Mouse (Mus musculus): ENCODE results near the gene Rtbdn. TPM values are rescaled to one million over a fixed set of nuclear protein-coding genes. Genes with fewer than 3 reads are reported as not detected.

The Rtbdn gene
- total RNA-seq, 1 experiment from 2014 or later, result not detected

- 0 out of 2 replicates have a peak, but pooled peaks have one; percentile 2 for ATAC-seq (ENCODE audit: extremely low read depth, insufficient number of reproducible peaks, low FRiP score, poor library complexity, severe bottlenecking)
Measured at GRCm38 (mm10) chr8:84975434-84975833, 28.6 kb downstream of the Rtbdn start.

GRCm38 (mm10) chr8:84976031-84976762 lies 29.4 kb downstream of the Rtbdn start:
- peak; percentile 18; the same call in 1 of the 2 replicates for ATAC-seq (ENCODE audit: extremely low read depth, insufficient number of reproducible peaks, low FRiP score, poor library complexity, severe bottlenecking)

GRCm38 (mm10) chr8:84976763-84977434 lies 30.1 kb downstream of the Rtbdn start:
- no peak for ATAC-seq (ENCODE audit: extremely low read depth, insufficient number of reproducible peaks, low FRiP score, poor library complexity, severe bottlenecking)

GRCm38 (mm10) chr8:84977435-84978247 lies 30.9 kb downstream of the Rtbdn start:
- 0 out of 2 replicates have a peak, but pooled peaks have one; percentile 0 for ATAC-seq (ENCODE audit: extremely low read depth, insufficient number of reproducible peaks, low FRiP score, poor library complexity, severe bottlenecking)

- peak; percentile 37 for ATAC-seq (ENCODE audit: extremely low read depth, insufficient number of reproducible peaks, low FRiP score, poor library complexity, severe bottlenecking)
Measured at GRCm38 (mm10) chr8:84978248-84978940, 31.6 kb downstream of the Rtbdn start, which contains the start of gene Junb. Junb (minus strand) TSS chr8:84978718.

- peak; percentile 42 for ATAC-seq (ENCODE audit: extremely low read depth, insufficient number of reproducible peaks, low FRiP score, poor library complexity, severe bottlenecking)
Measured at GRCm38 (mm10) chr8:84979599-84980421, 33.0 kb downstream of the Rtbdn start.

- no peak for ATAC-seq (ENCODE audit: extremely low read depth, insufficient number of reproducible peaks, low FRiP score, poor library complexity, severe bottlenecking)
Measured at GRCm38 (mm10) chr8:84980622-84981358, 34.0 kb downstream of the Rtbdn start.

- no peak for ATAC-seq (ENCODE audit: extremely low read depth, insufficient number of reproducible peaks, low FRiP score, poor library complexity, severe bottlenecking)
Measured at GRCm38 (mm10) chr8:84981644-84982498, 35.1 kb downstream of the Rtbdn start.

GRCm38 (mm10) chr8:84982499-84983011 lies 35.8 kb downstream of the Rtbdn start:
- ATAC-seq (ENCODE audit: extremely low read depth, insufficient number of reproducible peaks, low FRiP score, poor library complexity, severe bottlenecking), result no peak

- ATAC-seq (ENCODE audit: extremely low read depth, insufficient number of reproducible peaks, low FRiP score, poor library complexity, severe bottlenecking), result no peak
Measured at GRCm38 (mm10) chr8:84984294-84985048, 37.7 kb downstream of the Rtbdn start.

- ATAC-seq (ENCODE audit: extremely low read depth, insufficient number of reproducible peaks, low FRiP score, poor library complexity, severe bottlenecking), result no peak
Measured at GRCm38 (mm10) chr8:84985049-84985683, 38.4 kb downstream of the Rtbdn start.

- peak; percentile 55 for ATAC-seq (ENCODE audit: extremely low read depth, insufficient number of reproducible peaks, low FRiP score, poor library complexity, severe bottlenecking)
Measured at GRCm38 (mm10) chr8:84985684-84986378, 39.0 kb downstream of the Rtbdn start.

- no peak for ATAC-seq (ENCODE audit: extremely low read depth, insufficient number of reproducible peaks, low FRiP score, poor library complexity, severe bottlenecking)
Measured at GRCm38 (mm10) chr8:84986379-84986945, 39.7 kb downstream of the Rtbdn start.

- ATAC-seq (ENCODE audit: extremely low read depth, insufficient number of reproducible peaks, low FRiP score, poor library complexity, severe bottlenecking), result no peak
Measured at GRCm38 (mm10) chr8:84987388-84987787, 40.6 kb downstream of the Rtbdn start.

All from neutrophil, adult 5-6 weeks (primary cell).